Mouse (Mus musculus): ENCODE measurements around the gene Dhrs7b.

DNA sequence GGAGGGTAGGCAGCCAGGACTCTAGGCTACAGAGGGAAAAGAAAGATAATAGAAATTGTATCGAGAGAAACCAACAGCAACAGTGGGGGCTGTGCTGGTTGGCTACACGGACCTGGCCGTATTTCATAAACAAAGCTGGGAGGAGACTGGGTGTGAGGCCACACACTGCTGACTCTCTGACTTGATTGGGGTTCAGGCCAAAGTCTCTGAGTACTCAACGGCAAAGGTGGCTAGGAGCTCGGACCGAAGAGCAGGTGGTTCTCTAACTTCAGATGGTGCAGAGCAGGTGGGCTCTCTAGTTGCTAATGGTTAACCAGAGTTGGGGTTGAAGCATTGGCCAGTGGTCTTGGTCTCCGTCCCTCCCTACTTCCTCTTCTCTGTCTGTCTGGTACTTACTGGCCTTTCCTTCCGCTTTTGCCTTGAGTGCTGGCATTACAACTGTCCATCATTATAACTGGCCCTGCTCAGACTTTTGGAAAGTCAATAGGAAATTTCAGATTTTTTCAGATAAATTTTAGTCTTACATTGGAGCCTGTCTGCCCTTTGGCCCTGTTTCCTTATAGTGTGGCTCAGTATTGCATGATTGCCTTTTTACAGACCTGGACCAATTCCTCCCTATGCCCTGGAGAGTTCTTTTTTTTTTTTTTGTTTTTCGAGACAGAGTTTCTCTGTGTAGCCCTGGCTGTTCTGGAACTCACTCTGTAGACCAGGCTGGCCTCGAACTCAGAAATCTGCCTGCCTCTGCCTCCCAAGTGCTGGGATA is 7.4 kb downstream of the Dhrs7b start:
- TF ChIP-seq GATA1 (IDR thresholded peaks at IDR 0.05; ENCODE audit: borderline replicate concordance, low read length) (no peak), FLI1 (IDR thresholded peaks at IDR 0.05; ENCODE audit: low read length) (no peak)
